Mouse (Mus musculus): ENCODE measurements around the gene Zbtb6. TPM values are rescaled to one million over a fixed set of nuclear protein-coding genes. Genes with fewer than 3 reads are reported as not detected.

Zbtb6 gene
- polyA plus RNA-seq, 1 experiment from 2014 or later: 8.0 TPM

GRCm38 (mm10) chr2:37382921-37383320, 60.0 kb downstream of the Zbtb6 start:
- no peak overlapping the region for H3K27ac ChIP-seq (ENCODE audit: low read length)
- peaks cover 20% of the 10 kb centered on the region for H3K36me3 ChIP-seq (ENCODE audit: control insufficient read depth, insufficient read depth, low read length)
- 94% methylated on average over 9 of the region's 9 CpGs for WGBS
- no peaks in the 10 kb centered on the region for H3K4me1 ChIP-seq (replicated peaks; ENCODE audit: control insufficient read depth, insufficient read depth, low read length)
- H3K4me2 ChIP-seq (ENCODE audit: low read depth, low read length): no peak overlapping the region
- no peaks in the 10 kb centered on the region for H3K27me3 ChIP-seq (ENCODE audit: control insufficient read depth, insufficient read depth, low read depth, low read length)
- H3K4me3 ChIP-seq (ENCODE audit: low read length): no peak overlapping the region
- H3K9me3 ChIP-seq (ENCODE audit: control insufficient read depth, low read length): no peaks in the 10 kb centered on the region
- H3K9ac ChIP-seq (ENCODE audit: low read length): no peak overlapping the region
- no peak for ATAC-seq (ENCODE audit: low read depth)

- H3K4me3 ChIP-seq (ENCODE audit: low read length): no peak overlapping the region
- no peak overlapping the region for H3K27ac ChIP-seq (ENCODE audit: low read length)
- no peak overlapping the region for H3K4me2 ChIP-seq (ENCODE audit: low read depth, low read length)
- no peaks in the 10 kb centered on the region for H3K27me3 ChIP-seq (ENCODE audit: control insufficient read depth, insufficient read depth, low read depth, low read length)
- H3K36me3 ChIP-seq (ENCODE audit: control insufficient read depth, insufficient read depth, low read length): peaks cover 24% of the 10 kb centered on the region
- no peak overlapping the region for H3K9ac ChIP-seq (ENCODE audit: low read length)
- no peaks in the 10 kb centered on the region for H3K9me3 ChIP-seq (ENCODE audit: control insufficient read depth, low read length)
- ATAC-seq (ENCODE audit: low read depth): no peak
- 61% methylated on average over 2 of the region's 2 CpGs for WGBS
- H3K4me1 ChIP-seq (replicated peaks; ENCODE audit: control insufficient read depth, insufficient read depth, low read length): no peaks in the 10 kb centered on the region
These were observed 62.8 kb downstream of the Zbtb6 start for GRCm38 (mm10) chr2:37380189-37380588.

DNA sequence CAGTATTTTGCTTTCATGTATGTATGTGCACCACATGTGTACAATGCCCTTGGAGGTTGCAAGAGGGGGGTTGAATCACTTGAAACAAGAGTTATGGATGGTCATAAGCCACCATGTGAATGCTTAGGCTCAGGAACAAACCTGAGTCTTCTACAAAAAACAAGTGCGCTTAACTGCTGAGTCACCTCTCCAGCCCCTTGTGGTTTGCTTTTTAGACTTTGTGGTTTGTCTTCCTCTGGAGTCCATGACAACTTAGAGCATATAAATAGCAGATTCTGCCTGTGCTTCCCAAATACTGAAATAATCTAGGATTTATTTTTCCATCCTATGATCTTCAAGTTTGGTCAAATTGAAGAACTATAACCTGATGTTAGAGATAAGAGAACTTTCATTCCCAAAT, 67.0 kb downstream of the Zbtb6 start:
- no peak for ATAC-seq (ENCODE audit: low read depth)
- WGBS: 97% methylated on average over 1 of the region's 1 CpGs
- no peaks in the 10 kb centered on the region for H3K4me1 ChIP-seq (replicated peaks; ENCODE audit: control insufficient read depth, insufficient read depth, low read length)
- no peak overlapping the region for H3K27ac ChIP-seq (ENCODE audit: low read length)
- no peak overlapping the region for H3K4me2 ChIP-seq (ENCODE audit: low read depth, low read length)
- no peak overlapping the region for H3K4me3 ChIP-seq (ENCODE audit: low read length)
- H3K9me3 ChIP-seq (ENCODE audit: control insufficient read depth, low read length): no peaks in the 10 kb centered on the region
- H3K9ac ChIP-seq (ENCODE audit: low read length): no peak overlapping the region
- H3K36me3 ChIP-seq (ENCODE audit: control insufficient read depth, insufficient read depth, low read length): peaks cover 15% of the 10 kb centered on the region
- H3K27me3 ChIP-seq (ENCODE audit: control insufficient read depth, insufficient read depth, low read depth, low read length): no peaks in the 10 kb centered on the region

Other genes starting within 250 kb of the Zbtb6 start
- gene Olfr366, start 231.6 kb downstream of the Zbtb6 start, polyA plus RNA-seq (2015; fragmentation: Nextera tagmentation; extraction: Ambion mirVana): not detected in 2 replicates
- not detected in 2 replicates for gene Olfr368, start 116.7 kb downstream of the Zbtb6 start, polyA plus RNA-seq (2015; fragmentation: Nextera tagmentation; extraction: Ambion mirVana)
- 52.0 and 55.0 TPM in 2 replicates for gene Pdcl, start 83.8 kb downstream of the Zbtb6 start, polyA plus RNA-seq (2015; fragmentation: Nextera tagmentation; extraction: Ambion mirVana)
- gene Rc3h2, start 20.3 kb downstream of the Zbtb6 start, polyA plus RNA-seq (2015; fragmentation: Nextera tagmentation; extraction: Ambion mirVana): 12.5 TPM in 2 replicates
- 6.9 and 7.1 TPM in 2 replicates for gene Zbtb26, start within 50 bp of the Zbtb6 start, polyA plus RNA-seq (2015; fragmentation: Nextera tagmentation; extraction: Ambion mirVana)
- 37.8 and 39.5 TPM in 2 replicates for gene Rabgap1, start 108 bp upstream of the Zbtb6 start, polyA plus RNA-seq (2015; fragmentation: Nextera tagmentation; extraction: Ambion mirVana)
- gene Gpr21, start 73.2 kb upstream of the Zbtb6 start, polyA plus RNA-seq (2015; fragmentation: Nextera tagmentation; extraction: Ambion mirVana): 1.3 and 1.7 TPM in 2 replicates